In genomic region chr2:24385111-24385961, GRCm38 (mm10) we compare ENCODE assay signal across 8 mouse cellular contexts. TPM values are rescaled to one million over a fixed set of nuclear protein-coding genes. Genes with fewer than 3 reads are reported as not detected.
A peak's percentile ranks its signal among the peaks of the same experiment; 100 is the strongest.
DNase-seq lines count a peak whose midpoint lies in the region; ATAC-seq and TF ChIP-seq lines count a peak whose summit lies in the region.

No protein-coding gene starts in this region.

- H3K27me3 ChIP-seq in intestine, postnatal 0 days (replicated peaks; ENCODE audit: control insufficient read depth, insufficient read depth, low read length), result no peaks in the 10 kb centered on the region
- no peaks in the 10 kb centered on the region for H3K27me3 ChIP-seq in megakaryocyte, embryonic 14.5 days (replicated peaks)

- H3K4me3 ChIP-seq in intestine, postnatal 0 days (ENCODE audit: low read depth, low read length), result no peak overlapping the region
- H3K4me3 ChIP-seq in megakaryocyte, embryonic 14.5 days (replicated peaks), result peak overlapping the region; percentile 93

- H3K9me3 ChIP-seq in intestine, postnatal 0 days (ENCODE audit: control insufficient read depth), result no peaks in the 10 kb centered on the region
- no peaks in the 10 kb centered on the region for H3K9me3 ChIP-seq in megakaryocyte, embryonic 14.5 days

- H3K4me1 ChIP-seq in intestine, postnatal 0 days (replicated peaks; ENCODE audit: control insufficient read depth, insufficient read depth, low read length), result peaks cover 5% of the 10 kb centered on the region; the same call in 1 of the 2 replicates
- peaks cover 94% of the 10 kb centered on the region for H3K4me1 ChIP-seq in megakaryocyte, embryonic 14.5 days

- H3K27ac ChIP-seq in intestine, postnatal 0 days (ENCODE audit: low read depth, low read length), result peak overlapping the region; percentile 78

- H3K4me2 ChIP-seq in intestine, postnatal 0 days (replicated peaks; ENCODE audit: low read depth), result peak overlapping the region; percentile 51

- ATAC-seq in intestine, postnatal 0 days, result peak; percentile 70

- no peak for TF ChIP-seq CTCF in intestine, postnatal 0 days (IDR thresholded peaks at IDR 0.05; ENCODE audit: low read depth)

- DNase-seq in urinary bladder, postnatal 14 days (ENCODE audit: low spot score), result peak; percentile 41
- no peak for DNase-seq in urinary bladder, postnatal 25 days (ENCODE audit: low spot score)
- peak; percentile 91 for DNase-seq in thymus, postnatal 4 days
- DNase-seq in neural tube, embryonic 10.5 days (ENCODE audit: extremely low spot score, low spot score), result no peak
- DNase-seq in cerebellum, adult 9-10 months, result no peak
- no peak for DNase-seq in gastrocnemius, postnatal 25 days

- no peak overlapping the region for H3K9ac ChIP-seq in intestine, postnatal 0 days (ENCODE audit: low read depth, low read length)

- 65% methylated on average over 14 of the region's 14 CpGs for WGBS in intestine, postnatal 0 days

- no peaks in the 10 kb centered on the region for H3K36me3 ChIP-seq in intestine, postnatal 0 days (ENCODE audit: control insufficient read depth, insufficient read depth)
- H3K36me3 ChIP-seq in megakaryocyte, embryonic 14.5 days (replicated peaks; ENCODE audit: low read length), result peaks cover 25% of the 10 kb centered on the region

RNA-seq across cellular contexts. Expression of gene Psd4, which starts 18.0 kb away (rescaled TPM):
- 5.2 and 5.4 TPM in 2 replicates for polyA plus RNA-seq in intestine, postnatal 0 days (2015; fragmentation: Nextera tagmentation; extraction: Ambion mirVana)
- 20.0 and 21.3 TPM in 2 replicates for polyA plus RNA-seq in megakaryocyte, embryonic 14.5 days (2012; ENCODE audit: insufficient read depth, low replicate concordance)
- total RNA-seq in gastrocnemius, postnatal 25 days (2021), result under 1 TPM; 0.13 to 0.49 TPM

RNA-seq across cellular contexts. Expression of gene Il1rn, which starts 48.7 kb away (rescaled TPM):
- polyA plus RNA-seq in intestine, postnatal 0 days (2015; fragmentation: Nextera tagmentation; extraction: Ambion mirVana), result 0.23 and 0.51 TPM in 2 replicates
- 0.07 TPM in 1 of 2 replicates, not detected in the other for polyA plus RNA-seq in megakaryocyte, embryonic 14.5 days (2012; ENCODE audit: insufficient read depth, low replicate concordance)
- total RNA-seq in gastrocnemius, postnatal 25 days (2021), result not detected

Comparison
In these comparisons a context has a peak if more than half of its experiments do, and no peak if none do; other contexts are left out.
1. DNase-seq: peak in urinary bladder, postnatal 14 days (single experiment) and thymus, postnatal 4 days (single experiment); none in urinary bladder, postnatal 25 days (single experiment), neural tube, embryonic 10.5 days (single experiment), cerebellum, adult 9-10 months (single experiment) and gastrocnemius, postnatal 25 days (single experiment).